Mouse (Mus musculus) kidney, adult 11 months (tissue): Measurements from ENCODE around the gene Raet1e.
A peak's percentile ranks its signal among the peaks of the same experiment; 100 is the strongest.
"Not testable (repeated sequence)": the region's sequence is repeated elsewhere in the genome, so short reads cannot be mapped to it uniquely, and the experiment has no call there.

Source experiments
- DNase-seq: peaks from one replicate; pipeline ENCODE4 v3.0.0; 2022

Raet1e gene

GRCm38 (mm10) chr10:22158310-22158999, at the start of gene Raet1e, which contains the start of gene H60b:
Gene Raet1e, plus strand, starts transcription at chr10:22158569.
Gene H60b, plus strand, starts transcription at chr10:22158586.
- peak; percentile 51 for DNase-seq

DNA sequence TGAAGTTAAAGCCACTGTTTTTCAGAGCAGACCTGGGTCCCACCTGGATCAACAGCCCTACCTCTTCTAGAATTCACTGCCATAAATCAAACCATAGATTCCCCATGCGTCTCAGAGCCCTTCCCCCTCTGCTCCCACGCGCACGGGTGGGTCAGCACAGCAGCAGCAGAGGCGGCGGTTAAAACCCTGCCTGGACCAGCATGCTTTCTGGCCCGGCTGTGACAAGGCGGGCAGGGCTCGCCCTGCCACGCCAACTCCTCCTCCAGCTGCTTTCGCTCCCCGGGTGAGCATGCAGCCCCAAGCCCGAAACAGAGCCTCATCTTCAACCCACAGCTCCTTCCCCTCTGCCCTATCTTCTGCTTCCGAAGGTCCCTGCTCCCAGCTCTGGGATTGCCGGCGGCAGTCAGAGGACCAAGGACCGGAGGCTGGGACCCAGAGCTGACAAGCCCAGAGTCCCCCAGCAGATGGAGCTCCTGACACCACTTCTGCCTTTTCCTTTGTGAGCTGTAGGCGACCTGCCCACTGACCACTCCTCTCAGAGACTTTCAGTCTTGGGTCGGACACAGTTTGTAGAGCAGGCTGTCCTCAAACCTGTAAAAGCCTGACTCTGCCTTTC, 17.6 kb upstream of the Raet1e start:
- DNase-seq, result peak; percentile 67

DNA sequence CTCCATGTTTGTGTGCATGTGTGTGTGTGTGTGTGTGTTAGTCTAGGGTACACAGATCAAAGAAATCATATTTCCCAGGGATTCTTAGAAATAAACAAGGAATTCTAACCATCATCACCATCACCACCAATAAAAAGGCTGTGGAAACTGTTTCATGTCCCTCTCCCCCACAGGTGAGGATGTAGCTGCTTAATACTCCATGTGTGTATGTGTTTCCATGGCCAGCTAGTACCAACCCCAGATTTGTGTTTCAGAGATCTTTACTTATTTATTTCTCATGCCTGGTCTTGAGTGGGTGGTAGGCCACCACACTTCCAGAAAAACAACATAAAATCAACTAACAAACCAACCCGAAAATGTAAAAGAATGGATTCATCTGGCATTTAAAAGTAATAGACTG, 16.2 kb upstream of the Raet1e start:
- not testable (repeated sequence) for DNase-seq

- DNase-seq, result no peak
Observed at GRCm38 (mm10) chr10:22142926-22143325, 15.4 kb upstream of the Raet1e start.

- peak; percentile 80 for DNase-seq
Observed at GRCm38 (mm10) chr10:22148441-22149072, 9.8 kb upstream of the Raet1e start.

DNA sequence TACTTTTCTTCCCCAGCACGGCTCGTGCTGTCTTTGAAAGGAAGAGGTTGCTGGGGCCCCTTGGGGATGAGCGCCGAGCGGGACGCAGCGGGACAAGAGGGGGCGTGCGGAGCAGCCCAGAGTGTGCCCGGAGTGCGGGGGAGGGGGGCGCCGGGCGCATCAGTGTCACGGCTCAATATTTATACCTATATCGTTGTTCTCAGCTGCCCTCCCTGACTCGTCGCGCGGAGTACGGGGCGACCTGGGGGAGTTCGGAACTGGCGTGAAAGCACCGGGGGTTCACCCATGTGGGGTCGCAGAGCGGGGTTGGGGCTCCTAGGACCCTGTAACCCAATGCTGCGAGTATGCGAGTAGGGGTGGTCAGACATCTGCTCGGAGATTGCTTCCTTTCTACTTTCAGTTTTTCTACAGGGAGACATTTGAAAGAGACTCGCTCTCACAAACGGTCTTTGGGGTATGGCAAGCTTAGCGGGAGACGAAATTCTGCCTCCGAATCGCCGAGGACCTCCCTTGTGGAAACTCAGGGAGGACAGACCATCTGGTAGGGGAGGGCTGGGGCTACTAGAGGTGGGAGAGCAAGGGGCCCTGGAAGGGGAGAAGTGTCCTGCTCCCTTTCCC, 9.2 kb upstream of the Raet1e start, which contains the start of gene E030030I06Rik:
Gene E030030I06Rik, minus strand, starts transcription at position 198 of the 618 bp plus-strand sequence.
- peak; percentile 12 for DNase-seq

- DNase-seq, result peak; percentile 14
Observed at GRCm38 (mm10) chr10:22149691-22150465, 8.5 kb upstream of the Raet1e start.

- DNase-seq, result no peak
Observed at GRCm38 (mm10) chr10:22150593-22150992, 7.8 kb upstream of the Raet1e start.

- not testable (repeated sequence) for DNase-seq
Observed at GRCm38 (mm10) chr10:22151056-22151862, 7.1 kb upstream of the Raet1e start.

DNA sequence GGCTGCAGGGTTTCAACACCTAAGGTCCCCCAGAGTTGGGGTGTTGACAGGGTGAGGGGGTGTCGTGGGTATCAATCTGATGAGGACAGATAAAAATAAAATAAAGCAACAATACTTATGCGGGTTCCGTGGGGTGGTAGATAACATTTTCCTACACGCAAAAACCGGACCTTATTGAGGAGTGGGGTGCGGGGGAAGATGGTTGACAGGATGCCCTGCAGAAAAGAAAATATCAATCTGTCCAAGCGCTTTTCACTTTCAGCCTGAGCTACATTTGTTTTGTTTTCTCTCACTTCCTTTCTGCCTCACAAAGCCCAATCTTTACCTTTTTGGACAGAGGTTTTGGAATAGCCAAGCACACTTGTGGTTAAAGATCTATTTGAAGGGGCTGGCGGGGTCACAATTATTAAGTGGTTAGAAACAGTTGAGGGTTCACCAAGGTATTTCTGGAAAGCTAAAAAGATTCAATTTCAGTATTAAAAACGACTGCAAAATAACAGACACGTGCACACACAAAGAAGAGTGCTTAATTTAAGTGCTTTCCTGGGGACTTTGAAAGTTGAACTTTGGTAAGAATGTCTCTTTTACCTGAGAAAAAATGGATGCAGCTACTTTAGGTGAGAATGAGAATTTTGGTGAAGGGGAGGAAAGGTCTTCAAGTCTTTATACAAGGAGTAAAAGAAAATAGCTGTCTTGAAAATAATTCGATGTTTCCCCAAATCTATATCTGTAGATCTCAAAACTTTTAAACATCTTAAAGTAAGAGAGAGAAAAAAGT, 6.3 kb upstream of the Raet1e start:
- not testable (repeated sequence) for DNase-seq

GRCm38 (mm10) chr10:22153147-22153690, 5.2 kb upstream of the Raet1e start:
- not testable (repeated sequence) for DNase-seq

DNA sequence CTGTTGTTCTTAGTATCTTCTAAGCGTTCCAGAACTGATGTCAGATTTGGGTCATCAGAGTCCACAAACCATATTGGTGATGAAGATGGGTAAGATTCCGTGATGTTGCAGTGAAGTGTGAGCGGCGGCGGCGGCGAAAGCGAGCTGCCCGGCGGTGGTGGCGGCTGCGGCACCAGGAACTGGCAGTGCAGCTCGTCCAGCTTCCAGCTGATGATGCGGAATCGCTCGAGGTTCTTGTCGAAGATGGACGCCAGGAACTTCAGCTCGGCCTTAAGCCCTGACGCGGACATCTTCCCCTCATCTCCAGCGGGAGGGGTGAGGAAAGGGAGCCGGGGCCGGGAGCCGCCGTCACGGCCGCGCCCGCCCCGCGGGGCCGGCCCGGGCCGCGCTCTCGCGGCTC, 4.2 kb upstream of the Raet1e start:
- not testable (repeated sequence) for DNase-seq

DNA sequence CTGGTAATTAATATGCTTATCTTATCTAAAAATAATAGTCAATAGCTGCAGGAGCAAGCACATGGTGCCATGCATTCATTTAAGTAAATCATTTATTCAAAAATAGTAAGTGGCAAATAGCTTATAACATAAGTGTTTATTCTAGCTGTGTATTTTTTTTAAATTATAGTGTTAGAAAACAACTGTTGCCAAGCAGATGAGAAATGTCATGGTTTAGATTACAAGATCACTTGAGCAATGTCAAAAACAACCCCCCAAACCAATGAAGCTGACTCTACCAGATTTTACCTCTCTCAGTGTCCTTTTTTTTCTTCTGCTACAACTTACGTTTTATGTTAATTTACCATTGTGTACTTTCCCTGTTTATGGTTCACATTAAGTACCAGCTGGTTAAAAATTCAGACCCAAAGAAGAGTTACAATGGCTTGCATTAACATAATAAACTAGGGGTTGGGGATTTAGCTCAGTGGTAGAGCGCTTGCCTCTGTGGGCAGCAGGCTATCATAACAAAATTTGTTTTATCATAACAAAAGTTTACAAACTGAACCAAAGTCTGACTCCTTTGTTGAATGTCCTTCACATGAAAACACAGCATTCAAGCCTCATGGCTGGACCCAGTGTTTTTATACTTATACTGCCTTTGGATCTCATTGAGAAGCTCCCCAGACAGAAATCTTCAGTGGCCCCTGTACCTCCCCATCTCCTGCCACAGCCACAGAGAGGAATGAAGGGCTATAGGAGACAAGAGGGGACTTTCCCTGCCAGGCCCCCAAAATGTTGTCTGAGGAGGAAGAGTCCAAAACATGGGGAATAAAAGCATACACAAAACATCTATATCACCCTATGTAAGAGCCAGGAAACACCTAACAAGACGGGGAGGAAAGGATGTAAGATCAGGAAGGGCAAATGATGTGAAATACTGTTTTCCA, 3.2 kb upstream of the Raet1e start:
- DNase-seq, result no peak

DNA sequence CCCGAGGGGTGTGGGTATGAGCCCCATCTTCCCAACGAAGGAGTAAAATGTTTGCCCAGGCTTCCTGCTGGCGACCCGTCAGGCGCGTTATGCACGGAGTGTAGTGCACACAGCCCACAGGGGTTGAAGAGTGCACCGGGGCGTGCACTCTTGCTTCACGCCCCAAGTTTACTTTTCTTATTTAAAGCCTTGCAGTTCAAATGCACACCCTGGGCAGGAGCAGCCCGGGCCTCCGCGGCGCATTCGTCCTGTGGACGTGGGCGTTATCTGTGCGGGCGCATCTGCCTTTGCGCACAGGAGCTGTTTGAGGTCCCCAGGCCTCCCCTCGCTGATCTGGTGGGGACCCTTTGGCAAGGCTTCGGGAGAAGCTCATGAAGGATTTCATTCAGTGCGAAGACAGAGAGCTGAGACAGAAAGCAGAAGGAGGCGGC, 777 bp downstream of the Raet1e start:
- DNase-seq, result no peak

- DNase-seq, result no peak
Observed at GRCm38 (mm10) chr10:22159581-22160140, 1.3 kb downstream of the Raet1e start.

DNA sequence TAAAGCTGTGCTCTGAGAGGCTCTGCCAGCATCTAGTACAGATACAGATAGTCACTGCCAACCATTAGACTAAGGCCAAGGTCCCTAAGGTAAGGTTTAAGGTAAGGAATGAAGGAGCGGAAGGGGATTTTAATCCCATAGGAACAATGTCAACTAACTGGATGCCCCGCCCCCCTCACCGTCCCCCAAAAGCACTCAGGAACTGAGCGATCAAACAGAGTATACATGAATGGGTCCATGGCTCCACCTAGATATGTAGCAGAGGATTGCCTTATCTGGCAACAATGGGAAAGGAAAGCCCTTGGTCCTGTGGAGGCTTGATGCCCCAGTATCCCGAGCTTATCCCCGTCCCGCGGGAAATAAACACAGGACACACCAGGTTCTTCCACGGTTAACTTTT, 4.9 kb downstream of the Raet1e start:
- DNase-seq, result not testable (repeated sequence)

DNA sequence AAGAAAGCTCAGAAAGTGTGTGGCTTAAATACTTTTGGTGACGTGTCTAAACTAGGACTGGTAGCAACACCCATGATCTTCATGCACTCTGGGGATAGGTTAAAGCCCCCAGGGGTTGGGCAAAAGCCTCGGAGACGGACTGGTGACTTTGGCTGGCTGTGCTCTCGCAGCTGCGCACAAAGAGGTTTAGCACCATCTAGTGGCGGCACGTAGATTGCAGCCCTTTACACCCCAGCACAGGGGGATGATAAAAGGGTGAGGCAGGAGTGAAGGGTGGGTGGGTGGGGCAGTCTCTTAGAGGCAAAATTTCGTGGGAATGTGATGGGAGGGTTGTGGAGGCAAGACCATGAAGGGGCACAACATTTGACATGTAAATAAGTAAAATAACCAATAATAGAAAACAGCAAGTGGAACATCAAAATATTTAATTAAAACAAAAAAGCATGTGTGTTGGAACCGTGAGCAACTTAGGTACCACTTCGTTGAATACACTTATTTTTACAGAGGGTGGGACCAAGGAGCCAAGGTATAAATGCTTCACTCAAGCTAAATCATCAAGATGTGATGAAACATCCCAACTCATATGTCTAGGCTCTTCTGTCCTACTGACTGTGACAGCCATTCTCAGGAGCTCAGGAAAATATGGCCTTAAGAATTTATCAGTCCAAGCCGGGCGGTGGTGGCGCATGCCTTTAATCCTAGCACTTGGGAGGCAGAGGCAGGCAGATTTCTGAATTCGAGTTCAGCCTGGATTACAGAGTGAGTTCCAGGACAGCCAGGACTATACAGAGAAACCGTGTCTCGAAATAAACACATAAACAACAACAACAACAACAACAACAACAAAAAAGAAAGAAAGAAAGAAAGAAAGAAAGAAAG, 5.6 kb downstream of the Raet1e start:
- DNase-seq, result peak; percentile 50
